Mouse (Mus musculus) limb, embryonic 14.5 days (tissue): ENCODE data around the gene Trim12a. TPM values are rescaled to one million over a fixed set of nuclear protein-coding genes. Genes with fewer than 3 reads are reported as not detected.
A peak's percentile ranks its signal among the peaks of the same experiment; 100 is the strongest.
"Not testable (repeated sequence)": the region's sequence is repeated elsewhere in the genome, so short reads cannot be mapped to it uniquely, and the experiment has no call there.

Experiments
- ATAC-seq: fragments of 200-750 bp; cut with Nextera tagmentation; 2 replicates; pipeline ENCODE4 v1.8.0; 2017; ENCODE audit warnings: low read depth, moderate number of reproducible peaks, moderate TSS enrichment; ENCODE audit not compliant: low FRiP score
- DNase-seq: peaks from one replicate; pipeline ENCODE4 v3.0.0-alpha.2; 2015; ENCODE audit warnings: low spot score
- H3K27ac ChIP-seq: fragments of 300-500 bp; sonication (generic); replicated peaks from 2 replicates; pipeline ENCODE4 v1.5.1; 2014; ENCODE audit warnings: low read depth, mild to moderate bottlenecking, low read length, moderate library complexity, mixed read lengths
- H3K27me3 ChIP-seq: fragments of 300-500 bp; sonication (generic); 2 replicates; pipeline ENCODE4 v1.6.1; 2014; ENCODE audit warnings: low read length, mixed read lengths; ENCODE audit not compliant: control insufficient read depth, insufficient read depth
- H3K36me3 ChIP-seq: fragments of 300-500 bp; sonication (generic); 2 replicates; pipeline ENCODE4 v1.6.1; 2014; ENCODE audit warnings: mild to moderate bottlenecking, low read length, moderate library complexity, mixed read lengths; ENCODE audit not compliant: control insufficient read depth, insufficient read depth
- H3K4me1 ChIP-seq: fragments of 300-500 bp; sonication (generic); 2 replicates; pipeline ENCODE4 v1.6.1; 2014; ENCODE audit warnings: antibody characterized with exemption, low read length, mixed read lengths; ENCODE audit not compliant: control insufficient read depth, insufficient read depth
- H3K4me2 ChIP-seq: fragments of 300-500 bp; sonication (generic); replicated peaks from 2 replicates; pipeline ENCODE4 v1.6.1; 2014; ENCODE audit warnings: low read depth, mild to moderate bottlenecking, low read length, moderate library complexity; ENCODE audit not compliant: severe bottlenecking
- H3K4me3 ChIP-seq: fragments of 300-500 bp; sonication (generic); replicated peaks from 2 replicates; pipeline ENCODE4 v1.5.1; 2014; ENCODE audit warnings: low read length
- H3K9ac ChIP-seq: fragments of 300-500 bp; sonication (generic); 2 replicates; pipeline ENCODE4 v1.6.1; 2014; ENCODE audit warnings: mild to moderate bottlenecking, low read depth, low read length, moderate library complexity; ENCODE audit not compliant: severe bottlenecking
- H3K9me3 ChIP-seq: fragments of 300-500 bp; sonication (generic); 2 replicates; pipeline ENCODE4 v1.6.1; 2016; ENCODE audit warnings: low read length; ENCODE audit not compliant: control insufficient read depth
- POLR2A ChIP-seq: fragments of 200-500 bp; IDR thresholded peaks from 2 replicates; pipeline ENCODE4 v1.8.0; 2012; ENCODE audit warnings: inconsistent platforms, mild to moderate bottlenecking, moderate library complexity, borderline replicate concordance; ENCODE audit not compliant: insufficient read depth, insufficient read length; ENCODE audit errors: extremely low read depth
- WGBS: fragments of 180-500 bp; shearing (Covaris S2); extraction: QIAGEN DNeasy Blood & Tissue Kit; methylation state at CpG from one replicate; pipeline ENCODE4 v1.1.7; 2014; 5-methylcytosine and 5-hydroxymethylcytosine counted together
- polyA plus RNA-seq, 2 experiments: library from polyadenylated mRNA; depleted of rRNA in 1 of 2; stranded (reverse) in 1 of 2; unstranded in 1 of 2; fragments of >200 nt; fragmentation: Nextera tagmentation in 1 of 2; extraction: Ambion mirVana in 1 of 2; gene quantifications; 2 replicates each; pipeline versions ENCODE4 v1.2.1 to v1.2.3; 2012 to 2014

Gene Trim12a
- polyA plus RNA-seq (2012; rRNA removed) (6.5 and 9.1 TPM in 2 replicates), polyA plus RNA-seq (2014; fragmentation: Nextera tagmentation; extraction: Ambion mirVana) (5.7 and 6.0 TPM in 2 replicates)

DNA sequence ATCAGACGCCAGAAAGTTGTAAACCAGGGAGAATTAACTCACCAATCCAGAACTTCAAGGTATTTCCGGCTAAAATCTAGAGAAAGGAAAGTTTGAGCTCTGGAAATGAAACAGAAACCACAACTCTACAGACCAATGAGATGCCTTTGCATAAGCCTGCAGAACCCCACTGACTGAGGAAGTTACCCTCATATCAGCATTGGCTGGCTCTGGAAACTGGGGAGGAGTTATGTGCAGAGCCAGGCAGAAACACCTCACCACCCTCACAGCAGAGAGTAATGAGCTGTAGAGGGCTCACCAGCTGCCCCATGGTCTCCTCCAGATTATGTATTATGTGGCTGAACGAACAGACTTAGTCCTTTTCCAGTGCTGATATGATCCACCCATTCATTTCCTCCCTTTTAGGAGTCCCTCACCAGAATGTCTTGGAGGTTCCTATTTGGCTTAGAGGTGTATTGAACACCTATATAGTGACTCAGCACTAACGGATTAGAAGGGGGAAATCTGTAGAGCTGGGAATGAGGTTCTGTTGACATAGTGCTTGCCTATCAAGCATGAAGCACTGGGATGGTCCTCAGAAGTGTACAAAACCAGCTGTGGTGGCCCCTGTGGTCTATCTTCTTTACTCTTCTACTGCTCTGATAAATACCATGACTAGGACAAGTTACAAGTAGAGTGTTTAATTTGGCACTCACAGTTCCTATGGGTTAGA lies at the start of gene Trim12a:
Gene Trim12a (minus strand): TSS at position 98 of the 712 bp plus-strand sequence.
- H3K4me1 ChIP-seq, H3K36me3 ChIP-seq, H3K27ac ChIP-seq, H3K9me3 ChIP-seq, DNase-seq, H3K27me3 ChIP-seq: not testable (repeated sequence)
- H3K4me2 ChIP-seq, result peak within 1 kb of the TSS; percentile 49
- peak; percentile 87 for ATAC-seq
- H3K4me3 ChIP-seq, result peak within 1 kb of the TSS; percentile 37
- WGBS, result 26% methylated on average over 4 of the region's 4 CpGs
- peak within 1 kb of the TSS; percentile 38 for H3K9ac ChIP-seq

GRCm38 (mm10) chr7:104353600-104353967 lies 38.3 kb upstream of the Trim12a start:
- Histone ChIP-seq H3K36me3 (no peaks in the 10 kb centered on the region), H3K27me3 (no peaks in the 10 kb centered on the region), H3K9me3 (no peaks in the 10 kb centered on the region), H3K4me2 (no peak overlapping the region; the same call in 1 of the 2 replicates), H3K9ac (0 out of 2 replicates have a peak overlapping the region, but pooled peaks have one; percentile 8), H3K4me3 (peak overlapping the region; percentile 34; the same call in 1 of the 2 replicates), H3K27ac (no peak overlapping the region), H3K4me1 (no peaks in the 10 kb centered on the region)
- DNase-seq (no peak), ATAC-seq (no peak)
- WGBS, result 59% methylated on average over 2 of the region's 2 CpGs
- TF ChIP-seq POLR2A, result no peak

- Histone ChIP-seq H3K4me2 (peak within 1 kb of the TSS; percentile 49), H3K27ac (no peak within 1 kb of the TSS), H3K9ac (0 out of 2 replicates have a peak within 1 kb of the TSS, but pooled peaks have one; percentile 8), H3K4me3 (peak within 1 kb of the TSS; percentile 34), H3K9me3 (no peaks in the 10 kb centered on the region), H3K4me1 (no peaks in the 10 kb centered on the region), H3K27me3 (no peaks in the 10 kb centered on the region), H3K36me3 (no peaks in the 10 kb centered on the region)
- ATAC-seq, result peak; percentile 96
- TF ChIP-seq POLR2A, result no peak
- 6% methylated on average over 14 of the region's 14 CpGs for WGBS
- peak; percentile 84 for DNase-seq
Measured at GRCm38 (mm10) chr7:104352717-104353599, 37.7 kb upstream of the Trim12a start, which contains the start of gene Trim12c. Gene Trim12c, minus strand, starts transcription at chr7:104353362.

DNA sequence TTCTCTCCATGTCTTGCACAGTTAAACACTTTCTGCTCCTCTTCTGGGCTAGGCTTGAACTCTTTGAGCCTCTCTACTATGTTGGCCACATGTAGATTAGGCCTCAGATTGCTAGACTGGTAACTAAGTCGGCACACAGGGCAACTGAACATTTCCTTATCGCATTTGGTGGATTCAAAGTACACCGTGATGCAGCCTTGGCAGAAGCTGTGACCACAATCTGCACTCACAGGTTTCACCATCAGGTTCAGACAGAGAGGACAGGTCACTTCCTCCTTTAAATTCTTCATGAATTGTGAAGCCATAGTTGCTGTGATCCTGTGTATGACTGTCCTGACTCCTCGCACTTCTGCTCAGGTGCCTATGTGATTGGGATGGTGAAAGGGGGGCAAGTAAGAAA lies 32.8 kb upstream of the Trim12a start:
- not testable (repeated sequence) for ATAC-seq, H3K4me3 ChIP-seq, H3K4me2 ChIP-seq, H3K27me3 ChIP-seq, H3K27ac ChIP-seq, H3K9ac ChIP-seq, DNase-seq, H3K36me3 ChIP-seq, H3K9me3 ChIP-seq, H3K4me1 ChIP-seq
- 90% methylated on average over 4 of the region's 4 CpGs for WGBS

DNA sequence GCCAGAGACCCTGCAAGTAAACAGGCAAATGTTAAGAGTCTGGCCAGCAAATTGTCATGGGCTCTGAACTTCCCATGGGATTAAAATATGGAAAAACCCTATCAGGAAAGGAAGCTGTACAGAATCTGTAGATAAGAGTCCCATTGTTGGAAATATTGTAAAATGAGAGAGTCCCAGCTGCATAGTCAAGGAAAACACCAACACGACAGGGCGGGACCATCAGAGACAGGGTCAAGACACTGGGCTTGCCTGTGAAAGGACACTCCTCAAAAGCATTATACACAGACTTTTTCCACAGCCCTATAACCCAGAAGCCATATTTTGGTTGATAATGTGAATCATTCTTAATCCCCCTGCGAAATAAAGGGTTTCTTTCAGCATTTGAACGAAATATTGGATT lies 25.5 kb upstream of the Trim12a start:
- H3K27ac ChIP-seq, H3K4me1 ChIP-seq, H3K9ac ChIP-seq, DNase-seq, ATAC-seq, H3K36me3 ChIP-seq, H3K27me3 ChIP-seq, H3K9me3 ChIP-seq, H3K4me2 ChIP-seq, H3K4me3 ChIP-seq: not testable (repeated sequence)
- WGBS, result 84% methylated on average over 2 of the region's 4 CpGs

DNA sequence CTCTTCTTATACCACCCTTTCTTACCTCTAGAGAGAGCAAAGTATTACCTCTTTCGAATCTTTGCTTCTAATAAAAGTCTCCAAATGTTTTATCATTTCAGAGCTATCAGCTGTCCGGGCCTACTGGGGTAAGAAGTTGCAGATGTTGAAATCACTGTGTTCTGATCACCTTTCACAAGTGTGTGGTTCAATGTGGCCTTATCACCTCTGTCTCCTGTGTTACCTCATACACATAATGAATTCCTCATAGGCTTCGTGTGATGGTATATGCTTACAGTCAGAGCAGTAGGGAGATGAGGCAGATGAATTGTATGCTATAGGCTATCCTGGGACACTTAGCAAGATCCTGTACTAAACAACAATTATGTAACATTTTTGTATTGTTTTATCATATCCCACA lies 20.3 kb upstream of the Trim12a start:
- not testable (repeated sequence) for H3K9ac ChIP-seq, H3K4me3 ChIP-seq, H3K4me2 ChIP-seq, ATAC-seq, H3K4me1 ChIP-seq, H3K27ac ChIP-seq, H3K27me3 ChIP-seq, DNase-seq, H3K36me3 ChIP-seq, H3K9me3 ChIP-seq
- WGBS, result 69% methylated on average over 3 of the region's 3 CpGs

DNA sequence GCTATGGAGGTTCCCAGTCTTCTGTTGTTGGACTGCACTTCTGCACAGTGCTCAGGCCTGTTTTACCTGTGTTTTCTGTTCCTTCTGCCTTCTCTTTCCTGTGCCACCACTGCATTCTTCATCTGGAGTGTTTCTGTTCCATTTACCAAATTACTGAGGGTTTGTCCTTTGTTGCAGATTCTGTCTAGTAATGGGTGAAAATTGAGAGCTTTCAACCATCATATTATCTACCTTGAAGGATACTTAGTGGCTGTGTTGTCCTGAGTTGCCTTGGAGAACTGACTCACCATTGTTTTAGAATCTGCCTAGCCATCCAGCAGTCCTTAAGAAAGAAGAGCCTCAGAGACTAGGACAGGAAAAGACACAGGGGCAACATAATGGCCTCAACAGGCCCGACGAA lies 13.9 kb upstream of the Trim12a start, which contains the start of gene Trim34b:
Gene Trim34b (plus strand): TSS at position 301 of the 400 bp plus-strand sequence.
- not testable (repeated sequence) for H3K4me2 ChIP-seq, H3K4me3 ChIP-seq, DNase-seq, ATAC-seq, H3K9me3 ChIP-seq, H3K9ac ChIP-seq, H3K36me3 ChIP-seq, H3K27ac ChIP-seq, H3K4me1 ChIP-seq, H3K27me3 ChIP-seq
- 100% methylated on average over 2 of the region's 2 CpGs for WGBS
